Mouse (Mus musculus): ENCODE measurements at regions not wholly inside any gene's neighbourhood (a gene's known extent, or its start where the extent isn't known, plus 50 kb on each side); places are given as distances from the start of the nearest gene placed in this dataset.

DNA sequence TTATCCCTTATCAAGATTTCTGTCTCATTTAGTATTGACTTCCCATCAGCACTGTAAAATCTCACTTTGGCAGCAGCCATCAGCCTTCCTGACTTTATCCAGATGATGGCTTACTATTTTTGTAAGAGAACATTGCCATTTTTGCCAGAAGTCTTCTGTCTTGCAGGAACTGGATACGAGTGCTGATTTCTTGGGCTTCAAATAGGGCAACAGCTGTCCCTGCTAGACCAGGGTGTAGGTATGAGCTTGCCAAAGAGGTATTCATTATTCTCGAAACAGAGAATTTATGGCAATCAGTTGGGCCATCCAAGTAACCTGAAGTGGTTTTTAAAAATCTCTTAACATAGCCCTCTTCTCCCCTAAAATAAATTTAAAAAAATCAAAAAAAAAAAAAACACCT lies 254.6 kb downstream of the 9330182O14Rik start:
- in situ Hi-C loops (cut with MboI, MseI), result loop anchor here (10.0 kb wide), 1 partner anchor 96 kb away; no protein-coding TSS in a partner anchor

DNA sequence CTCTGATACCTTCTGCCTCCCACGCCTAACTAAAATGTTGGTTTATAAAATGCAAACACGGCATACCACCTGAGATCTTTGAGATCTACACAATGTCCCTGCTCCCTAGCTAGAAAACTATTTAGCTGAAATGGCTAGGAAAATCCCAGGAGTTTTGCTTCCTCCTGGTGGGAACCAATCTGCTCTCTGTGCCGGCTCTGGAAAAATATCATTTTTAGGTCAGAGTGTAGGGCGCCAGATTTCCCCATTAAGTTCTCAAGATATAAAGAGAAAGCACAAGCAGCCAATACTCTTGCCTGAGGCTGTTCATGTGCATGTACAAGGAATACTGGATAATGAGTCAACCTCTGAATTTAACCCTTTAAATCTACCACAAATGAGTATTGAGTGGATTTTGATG lies 301.0 kb downstream of the 9330182O14Rik start:
- in situ Hi-C loops (cut with MboI, MseI), result no loop called here

DNA sequence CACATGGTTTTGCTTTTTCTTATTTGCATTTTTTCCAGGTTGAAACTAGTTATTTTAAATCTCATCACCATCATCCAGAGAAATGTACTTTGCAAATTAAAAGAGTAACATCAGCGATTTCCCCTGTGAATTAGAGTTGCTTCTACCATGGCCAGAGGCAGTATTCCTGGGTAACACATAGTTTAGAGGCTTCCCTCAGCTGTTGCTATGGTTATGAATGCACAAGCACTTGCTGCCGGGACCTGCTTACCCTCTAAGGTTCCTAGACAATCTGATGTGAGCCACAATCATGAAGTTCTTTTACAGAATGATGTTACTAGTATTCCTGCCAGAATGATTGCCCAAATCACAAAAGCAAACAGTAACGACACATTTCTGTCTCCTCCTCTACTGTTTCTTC lies 302.5 kb downstream of the 9330182O14Rik start:
- in situ Hi-C loops (cut with MboI, MseI), result no loop called here

DNA sequence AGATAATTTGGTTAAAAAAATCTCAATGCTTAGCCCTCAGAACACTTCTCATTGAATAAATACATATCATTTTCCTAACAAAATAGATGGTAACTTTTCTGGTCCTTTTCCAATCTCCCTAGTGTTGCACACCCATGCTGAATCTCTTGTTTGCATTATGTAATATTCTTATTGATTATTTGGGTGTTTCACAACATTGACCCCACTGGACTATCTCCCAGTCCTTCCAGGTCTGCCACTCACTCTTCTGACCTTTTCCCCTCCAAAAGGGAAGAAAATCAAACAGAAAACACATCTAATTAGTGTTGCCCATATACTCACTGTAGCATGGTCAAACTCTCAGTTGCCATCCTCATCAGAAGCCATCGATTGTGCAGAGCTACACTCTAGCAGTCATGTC lies 305.7 kb downstream of the 9330182O14Rik start:
- in situ Hi-C loops (cut with MboI, MseI), result no loop called here

DNA sequence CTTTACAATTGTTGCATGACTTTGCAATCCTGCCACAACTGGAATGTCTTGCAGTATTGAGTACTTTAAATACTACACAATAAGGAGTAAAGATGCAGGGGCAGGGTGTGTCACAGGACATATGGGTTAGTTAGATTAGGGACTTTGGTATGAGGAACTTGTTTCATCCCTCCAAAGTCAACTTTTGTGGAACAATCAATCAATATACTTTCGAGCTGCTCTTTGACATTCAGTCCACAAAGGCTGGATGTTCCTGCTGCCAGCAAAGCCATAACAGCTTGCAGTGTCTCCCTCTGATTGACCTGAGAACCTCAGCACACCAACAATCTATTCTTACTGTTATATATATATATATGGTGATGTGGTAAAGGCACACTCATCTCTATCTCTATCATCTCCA lies 314.5 kb downstream of the 9330182O14Rik start:
- in situ Hi-C loops (cut with MboI, MseI), result no loop called here

DNA sequence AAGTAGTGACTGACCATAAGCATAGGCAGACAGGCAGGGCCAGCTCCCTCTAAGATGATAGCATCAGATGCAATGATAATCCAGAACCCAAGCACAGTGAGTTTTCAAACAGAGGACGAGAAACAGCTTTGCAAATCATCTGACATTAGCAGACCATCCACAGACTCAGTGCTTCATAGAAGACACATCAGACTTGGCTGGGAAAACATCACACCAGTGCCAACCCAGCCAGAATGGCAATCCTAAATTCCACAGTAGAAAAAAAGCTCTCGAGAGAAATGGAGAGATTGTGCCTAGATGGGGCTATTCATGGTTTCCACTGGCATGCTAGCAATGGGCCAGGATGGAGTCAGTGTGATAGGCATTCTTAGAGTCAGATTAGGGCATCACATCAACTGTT lies 319.1 kb downstream of the 9330182O14Rik start:
- in situ Hi-C loops (cut with MboI, MseI), result no loop called here

DNA sequence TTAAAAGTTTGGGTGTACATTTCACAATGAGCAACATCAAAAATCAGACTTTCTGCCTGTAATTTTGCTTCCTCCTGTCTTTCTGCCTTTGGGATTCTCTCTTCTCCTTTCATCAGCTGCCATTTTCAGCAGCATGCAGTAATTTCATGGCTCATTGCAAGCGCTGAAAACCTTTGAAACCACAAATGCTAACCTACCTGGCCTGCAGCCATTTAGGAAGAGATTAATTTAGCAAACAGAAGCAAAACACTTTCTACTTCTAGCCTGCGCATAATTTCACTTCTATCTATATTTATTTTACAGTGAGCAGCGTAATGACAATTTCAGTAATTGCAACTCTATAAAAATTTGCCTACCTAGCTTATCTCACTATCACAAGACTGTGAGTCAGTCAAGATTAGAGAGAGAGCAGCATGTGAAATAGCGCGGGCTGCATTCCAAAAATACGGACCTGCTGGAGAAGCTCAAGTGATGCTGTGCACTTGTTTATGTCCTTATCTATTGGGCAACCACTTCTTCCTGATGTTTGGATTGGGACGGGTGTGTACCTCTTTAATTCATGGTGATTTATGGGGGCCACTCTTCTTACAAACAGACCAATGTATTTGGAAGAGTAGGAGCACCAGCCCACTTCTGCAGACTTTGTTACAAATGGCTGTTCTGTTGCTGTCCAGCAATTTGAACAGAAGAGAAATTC lies 341.6 kb downstream of the 9330182O14Rik start:
- in situ Hi-C loops (cut with MboI, MseI), result no loop called here

DNA sequence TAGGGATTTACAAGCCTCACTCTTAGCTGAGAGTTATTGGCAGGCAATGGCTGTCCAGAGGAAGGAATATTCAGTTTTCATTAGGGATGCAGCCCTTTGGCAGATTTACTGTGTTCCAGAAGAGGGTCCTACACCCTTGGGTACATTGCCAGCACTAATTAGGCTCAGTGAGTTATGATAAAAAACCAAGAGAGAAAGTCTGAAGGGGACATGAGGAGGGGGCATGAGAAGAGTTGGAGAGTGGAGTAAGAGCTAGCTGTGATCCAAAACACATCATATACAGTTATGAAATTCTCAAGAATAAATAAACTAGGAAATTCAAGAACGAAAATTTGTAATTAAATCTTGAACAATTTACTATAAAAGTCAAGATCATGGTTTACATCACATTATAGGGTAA lies 346.2 kb downstream of the 9330182O14Rik start:
- in situ Hi-C loops (cut with MboI, MseI), result loop anchor here (10.0 kb wide), 1 partner anchor 96 kb away; no protein-coding TSS in a partner anchor

DNA sequence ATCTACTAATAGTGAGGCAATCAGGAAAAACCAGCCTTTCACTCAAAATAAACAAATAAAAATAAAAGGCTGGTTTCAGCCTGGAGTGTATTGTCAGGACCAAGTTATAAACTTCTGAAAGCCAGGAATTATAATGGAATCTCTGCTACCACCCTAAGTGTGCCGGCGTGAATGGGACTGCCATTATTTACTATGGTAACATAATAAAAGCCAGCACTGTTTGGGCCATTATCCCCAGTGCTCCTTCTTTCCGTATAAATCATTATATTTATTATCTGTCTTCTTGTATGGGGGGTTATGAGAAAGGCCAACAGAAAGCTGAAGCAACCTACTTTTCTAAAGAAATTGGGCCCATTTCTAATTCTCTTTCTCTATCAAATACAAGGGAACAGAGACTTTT lies 347.1 kb downstream of the 9330182O14Rik start:
- in situ Hi-C loops (cut with MboI, MseI), result loop anchor here (10.0 kb wide), 1 partner anchor 96 kb away; no protein-coding TSS in a partner anchor

DNA sequence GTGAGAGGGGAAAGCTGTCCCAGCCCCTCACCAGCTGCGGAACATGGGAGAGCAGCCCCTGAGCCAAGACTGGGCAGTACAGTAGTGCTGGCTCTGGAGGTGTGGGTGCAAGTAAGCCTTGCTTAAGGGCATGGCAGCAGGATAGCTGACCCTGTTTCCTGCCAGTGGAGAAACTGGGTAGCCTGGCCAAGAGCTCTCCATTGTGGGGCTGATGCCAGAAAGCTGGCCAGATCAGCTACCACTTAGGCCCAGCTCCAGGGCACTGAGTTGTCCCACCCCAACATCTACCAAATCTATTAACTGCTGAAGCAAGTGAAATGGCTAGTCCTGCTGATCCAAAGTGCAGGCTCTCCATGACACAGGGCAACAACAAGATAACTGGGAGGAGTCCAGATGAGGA lies 351.8 kb downstream of the 9330182O14Rik start:
- in situ Hi-C loops (cut with MboI, MseI), result loop anchor here (10.0 kb wide), 1 partner anchor 101 kb away; no protein-coding TSS in a partner anchor

DNA sequence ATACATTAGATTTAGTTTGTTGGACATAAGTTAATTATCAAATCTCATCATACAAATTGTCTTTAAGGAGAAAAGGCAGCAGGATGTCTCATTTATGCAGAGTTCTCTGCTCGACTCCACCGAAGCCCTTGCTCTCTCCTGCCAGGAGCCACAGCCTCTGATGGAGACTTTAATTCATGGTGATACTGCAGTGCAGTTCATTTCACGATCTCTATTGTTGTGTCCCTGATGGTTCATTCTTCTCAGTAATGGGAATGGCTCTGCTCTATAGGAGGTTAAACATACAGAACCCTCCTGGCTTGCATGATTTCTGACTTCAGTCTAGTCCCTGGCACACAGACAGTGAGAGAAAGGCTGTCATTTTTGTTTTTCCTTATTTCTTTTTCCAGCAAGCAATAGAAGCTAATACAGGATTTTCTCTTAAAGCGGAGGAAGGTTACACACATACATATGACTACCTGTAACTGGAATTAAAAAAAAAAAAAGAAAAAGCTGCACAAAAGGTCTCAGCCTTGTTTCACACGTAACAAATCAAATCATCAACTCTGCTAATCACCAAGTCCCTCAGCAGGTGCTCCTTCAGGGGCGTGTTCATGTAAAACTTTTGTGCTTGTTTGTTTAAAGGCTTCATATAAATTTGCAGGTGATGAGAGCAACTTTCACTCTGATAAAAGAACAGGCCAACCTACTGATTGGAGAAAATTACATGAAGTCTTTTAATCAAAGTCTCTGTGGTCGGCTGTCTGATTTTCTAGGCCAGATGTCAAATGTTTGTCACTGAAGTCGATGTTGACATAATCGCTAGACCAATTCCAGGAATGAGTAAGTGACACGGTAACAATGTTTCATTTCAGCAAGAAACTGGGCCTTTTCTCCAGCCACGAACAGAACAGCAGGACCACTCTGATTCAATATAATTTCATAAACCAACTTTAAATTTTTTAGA lies 367.3 kb downstream of the 9330182O14Rik start:
- in situ Hi-C loops (cut with MboI, MseI), result no loop called here

DNA sequence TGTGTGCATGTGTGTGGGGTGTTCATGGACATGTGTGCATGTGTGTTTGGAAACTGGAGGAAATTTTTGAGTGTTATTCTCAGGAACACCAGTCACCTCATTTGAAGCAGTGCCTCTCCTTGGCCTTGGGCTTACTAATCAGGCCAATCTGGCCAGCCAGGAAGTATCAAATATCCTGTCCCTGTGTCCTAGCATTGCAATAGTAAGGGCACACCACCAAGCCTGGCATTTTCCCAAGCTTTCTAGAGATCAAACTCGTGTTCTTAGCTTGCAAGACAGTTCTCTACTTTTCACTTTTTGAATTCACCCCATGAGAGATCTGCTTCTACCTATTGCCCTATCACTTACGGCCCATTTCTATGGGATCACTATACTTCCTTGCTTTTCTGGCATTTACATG lies 376.7 kb downstream of the 9330182O14Rik start:
- in situ Hi-C loops (cut with MboI, MseI), result no loop called here

DNA sequence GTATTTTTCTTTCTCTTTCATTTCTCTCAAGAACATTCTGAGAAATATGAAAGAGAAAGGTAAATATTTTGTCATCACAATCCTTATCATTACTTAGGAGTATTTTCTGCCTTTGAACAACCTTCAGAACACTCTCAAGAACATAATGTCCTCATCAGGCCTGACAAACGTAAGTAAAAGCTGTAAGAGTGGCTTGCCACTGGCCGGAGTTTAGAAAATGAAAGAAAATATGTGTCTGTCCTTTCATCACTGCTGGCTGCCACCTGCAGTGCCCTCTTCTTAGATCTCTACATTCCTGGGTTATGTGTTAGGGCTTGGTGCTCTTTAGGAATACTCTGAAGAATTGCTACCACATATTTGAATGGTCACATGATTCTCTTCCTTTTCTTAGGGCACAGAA lies 390.2 kb downstream of the 9330182O14Rik start:
- in situ Hi-C loops (cut with MboI, MseI), result no loop called here

DNA sequence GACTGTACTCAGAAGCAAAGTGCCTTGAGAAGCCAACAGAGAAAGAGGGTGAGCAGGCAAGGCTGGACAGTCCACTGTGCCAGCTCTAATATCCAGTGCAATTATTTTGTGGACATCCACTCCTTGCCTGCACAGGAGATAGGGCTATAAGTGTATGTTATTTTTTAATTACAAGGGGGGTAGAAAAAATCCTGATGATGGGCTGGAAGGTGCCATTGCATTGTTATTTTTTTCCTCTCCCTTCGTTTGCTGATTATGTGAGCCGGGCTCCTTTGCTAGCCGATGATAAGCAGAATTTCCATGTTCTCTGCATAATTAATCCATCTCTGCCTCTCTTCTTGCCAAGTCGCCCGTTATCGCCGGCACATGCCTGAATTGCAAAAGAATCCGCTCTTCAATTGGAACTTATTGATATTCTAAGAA lies 399.3 kb downstream of the 9330182O14Rik start:
- in situ Hi-C loops (cut with MboI, MseI), result no loop called here

DNA sequence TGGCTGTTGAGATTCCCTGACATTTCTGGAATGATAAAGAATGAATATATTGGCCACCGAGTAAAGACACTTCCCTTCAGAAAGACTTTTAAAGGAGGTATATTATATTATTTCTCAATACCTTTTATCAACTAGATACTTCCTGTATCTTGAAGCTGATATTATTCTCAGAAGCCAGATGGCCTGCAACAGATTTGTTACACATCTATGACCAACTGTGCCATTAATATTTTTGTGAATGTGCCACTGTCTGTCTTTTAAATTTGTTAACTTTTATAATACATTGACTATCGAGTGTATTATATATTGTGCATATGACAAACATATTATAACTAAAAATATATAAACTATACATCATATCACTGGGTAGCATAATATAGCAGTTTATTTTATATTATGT lies 427.5 kb downstream of the 9330182O14Rik start:
- in situ Hi-C loops (cut with MboI, MseI), result no loop called here

DNA sequence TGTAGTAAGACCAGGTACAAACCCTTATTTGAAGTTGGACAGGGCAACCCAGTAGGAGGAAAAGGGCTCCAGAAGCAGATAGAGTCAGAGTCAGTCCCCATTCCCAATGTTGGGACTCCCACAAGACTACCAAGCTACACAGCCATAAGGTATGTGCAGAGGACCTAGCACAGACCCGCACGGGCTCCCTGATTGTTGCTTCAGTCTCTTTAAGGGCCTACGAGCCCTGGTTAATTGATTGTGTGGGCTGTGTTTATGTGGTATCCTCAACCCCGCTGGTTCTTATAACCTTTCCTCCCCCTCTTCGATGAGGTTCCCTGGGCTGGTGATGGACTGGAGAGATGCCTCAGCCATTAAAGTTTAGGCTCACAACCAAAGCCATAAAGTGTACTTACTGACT lies 431.6 kb downstream of the 9330182O14Rik start:
- in situ Hi-C loops (cut with MboI, MseI), result no loop called here

DNA sequence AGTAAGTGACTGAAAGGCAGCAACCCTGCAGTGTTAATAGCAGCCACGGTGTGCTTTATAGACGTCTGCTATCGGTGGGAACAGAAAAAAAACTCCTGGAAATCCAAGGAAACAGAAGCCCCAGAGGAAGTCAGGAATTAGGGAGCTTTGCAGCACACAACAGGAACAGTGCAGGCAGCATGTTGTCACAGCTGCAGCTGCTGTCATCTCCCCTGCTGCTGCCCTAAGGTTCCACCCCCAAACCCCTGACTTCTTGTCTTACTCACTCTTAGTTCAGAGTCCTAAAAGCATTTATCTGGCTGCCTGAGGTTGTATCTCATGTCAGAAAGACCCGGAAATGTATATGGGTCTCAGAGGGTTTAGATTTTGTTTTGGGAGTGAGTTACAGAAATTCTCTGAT lies 432.3 kb downstream of the 9330182O14Rik start:
- in situ Hi-C loops (cut with MboI, MseI), result no loop called here

DNA sequence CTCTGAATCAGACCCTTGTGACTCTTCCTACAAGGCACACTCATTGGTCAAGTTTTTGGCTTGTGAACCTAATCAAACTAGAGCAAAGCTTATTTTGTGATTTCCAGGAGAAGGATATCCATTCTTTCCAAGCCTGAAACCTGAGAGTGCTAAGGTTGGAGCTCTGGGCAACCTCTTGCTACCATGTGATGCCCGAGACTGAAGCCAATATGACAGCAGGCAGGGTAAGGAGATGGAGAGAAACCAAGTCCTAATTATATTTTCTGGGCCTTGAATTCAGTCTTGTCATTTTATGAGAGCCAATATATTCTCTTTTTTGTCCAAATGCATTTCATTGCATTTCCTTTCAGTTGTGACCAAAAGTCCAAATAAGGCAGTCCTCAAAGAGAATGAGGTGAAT lies 434.5 kb downstream of the 9330182O14Rik start:
- in situ Hi-C loops (cut with MboI, MseI), result no loop called here
